Mouse (Mus musculus): ENCODE data around the gene Stt3a.

Stt3a gene

DNA sequence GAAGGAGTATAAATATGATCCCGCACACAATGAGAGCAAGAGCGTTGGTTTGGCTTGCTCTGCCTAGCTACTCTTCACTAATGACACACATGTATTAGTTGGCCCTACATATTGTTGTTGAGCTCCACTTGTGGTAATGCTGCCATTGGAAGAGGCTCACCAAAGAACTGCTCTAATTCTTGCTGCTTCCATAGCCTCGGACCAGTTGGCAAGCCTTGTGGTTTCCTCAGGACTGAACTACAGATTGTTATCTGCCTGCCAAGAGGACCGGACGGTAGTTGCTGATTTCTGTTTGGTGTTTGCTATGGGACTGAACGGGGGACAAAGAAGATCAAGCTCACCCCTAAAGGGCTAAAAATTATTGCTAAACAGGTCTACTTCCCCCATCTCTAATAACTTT lies 60.2 kb downstream of the Stt3a start:
- DNase-seq: no peak

DNA sequence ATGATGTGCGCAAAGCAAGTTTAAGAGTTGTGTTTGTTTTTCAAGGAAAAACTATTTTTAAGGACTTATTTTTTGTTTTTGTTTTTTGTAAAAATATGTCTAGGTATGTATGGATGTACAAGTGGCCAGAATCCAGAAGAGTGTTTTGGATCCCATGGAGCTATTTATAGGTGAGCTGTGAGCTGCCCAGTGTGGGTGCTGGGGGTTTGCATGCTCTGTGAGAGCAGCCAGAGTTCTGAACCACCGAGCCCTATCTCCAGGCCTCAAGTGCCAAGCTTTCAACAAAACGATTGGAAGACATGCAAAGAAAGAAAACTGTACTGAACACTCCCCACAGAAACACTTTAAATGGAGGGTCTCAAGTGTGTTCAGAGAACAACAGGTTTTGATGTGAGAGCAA lies 61.6 kb downstream of the Stt3a start:
- DNase-seq: no peak

DNA sequence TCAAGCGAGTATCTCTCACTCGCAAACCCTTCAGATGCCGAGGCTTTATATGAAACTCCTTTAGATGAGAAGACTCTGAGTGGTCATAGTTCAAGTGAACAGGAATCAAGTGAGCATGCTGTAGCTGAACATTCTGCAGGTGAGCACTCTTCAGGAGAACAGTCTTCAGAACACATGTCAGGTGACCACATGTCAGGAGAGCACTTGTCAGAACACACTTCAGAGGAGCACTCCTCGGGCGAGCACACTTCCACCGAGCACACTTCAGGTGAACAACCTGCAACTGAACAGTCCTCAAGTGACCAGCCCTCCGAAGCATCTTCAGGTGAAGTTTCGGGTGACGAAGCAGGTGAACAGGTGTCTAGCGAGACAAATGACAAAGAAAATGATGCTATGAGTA lies 73.2 kb downstream of the Stt3a start:
- no peak for DNase-seq

GRCm38 (mm10) chr9:36692920-36693319 lies 74.6 kb downstream of the Stt3a start, which contains the start of gene Acrv1:
Gene Acrv1, plus strand, starts transcription at chr9:36693220.
- DNase-seq: no peak

- DNase-seq: peak; percentile 9 to 10
Observed at GRCm38 (mm10) chr9:36687329-36687728, 80.2 kb downstream of the Stt3a start.

GRCm38 (mm10) chr9:36681424-36681823 lies 86.1 kb downstream of the Stt3a start:
- no peak for DNase-seq
